Mouse (Mus musculus) bone marrow, adult 2 months (tissue): ENCODE measurements around the gene Cfap126.

ENCODE experiments used
- CTCF ChIP-seq: fragments of 200-500 bp; IDR thresholded peaks from 2 replicates; pipeline ENCODE4 v1.5.1; 2011; ENCODE audit warnings: low read length, control low read depth; ENCODE audit not compliant: control insufficient read depth, insufficient read depth
- POLR2A ChIP-seq: fragments of 200-500 bp; IDR thresholded peaks from 2 replicates; pipeline ENCODE4 v1.6.1; 2011; ENCODE audit warnings: low read depth, mild to moderate bottlenecking, control low read depth, low read length, borderline replicate concordance; ENCODE audit not compliant: control insufficient read depth

DNA sequence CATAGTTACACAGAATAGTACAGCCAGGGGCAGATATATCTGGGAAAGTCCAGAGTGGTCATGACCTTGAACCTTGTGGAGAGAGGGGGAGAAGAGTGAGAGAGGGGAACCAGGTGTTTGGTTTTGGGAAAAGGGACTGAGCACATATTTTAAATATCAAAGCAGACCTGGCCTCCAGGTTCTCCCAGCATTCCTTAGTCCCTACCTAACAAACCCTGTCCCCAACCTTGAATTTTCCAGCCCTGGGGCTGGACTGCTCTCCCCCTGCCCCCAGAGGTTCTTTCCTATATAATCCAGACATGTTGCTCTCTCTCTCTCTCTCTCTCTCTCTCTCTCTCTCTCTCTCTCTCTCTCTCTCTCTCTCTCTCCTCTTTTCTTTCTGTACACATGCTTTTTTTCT, 16.6 kb upstream of the Cfap126 start:
- TF ChIP-seq CTCF (no peak), POLR2A (no peak)
